Mouse (Mus musculus): ENCODE data around the gene Dnajc22. TPM values are rescaled to one million over a fixed set of nuclear protein-coding genes. Genes with fewer than 3 reads are reported as not detected.

Gene Dnajc22
- 6.5 TPM for polyA plus RNA-seq (2014; fragmentation: Illumina TruSeq; extraction: RNeasy Lipid Tissue Mini Kit (QIAGEN cat#74804); ENCODE audit: low read depth, low replicate concordance)

DNA sequence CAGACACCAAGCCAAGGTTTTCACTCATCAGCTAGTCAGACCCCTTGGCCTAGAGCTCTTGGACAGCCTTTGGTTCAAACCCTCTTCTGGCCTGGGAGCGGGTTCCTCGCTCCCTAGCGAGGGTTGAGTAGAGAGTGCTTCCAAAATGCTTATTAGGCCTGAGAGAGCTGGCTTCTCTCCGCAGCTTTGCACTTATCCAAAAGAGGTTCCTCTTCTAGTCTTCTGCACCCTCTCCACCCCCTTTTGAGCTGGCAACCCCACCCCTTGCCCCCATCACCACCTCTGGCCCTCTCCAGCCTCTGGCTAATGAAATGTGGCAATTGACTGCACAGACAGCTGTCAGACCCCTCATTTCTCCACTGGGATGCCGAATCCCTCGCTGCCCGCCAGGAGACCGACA is at the start of gene Dnajc22:
Gene Dnajc22, plus strand, starts transcription at position 301 of the 400 bp plus-strand sequence.

DNA sequence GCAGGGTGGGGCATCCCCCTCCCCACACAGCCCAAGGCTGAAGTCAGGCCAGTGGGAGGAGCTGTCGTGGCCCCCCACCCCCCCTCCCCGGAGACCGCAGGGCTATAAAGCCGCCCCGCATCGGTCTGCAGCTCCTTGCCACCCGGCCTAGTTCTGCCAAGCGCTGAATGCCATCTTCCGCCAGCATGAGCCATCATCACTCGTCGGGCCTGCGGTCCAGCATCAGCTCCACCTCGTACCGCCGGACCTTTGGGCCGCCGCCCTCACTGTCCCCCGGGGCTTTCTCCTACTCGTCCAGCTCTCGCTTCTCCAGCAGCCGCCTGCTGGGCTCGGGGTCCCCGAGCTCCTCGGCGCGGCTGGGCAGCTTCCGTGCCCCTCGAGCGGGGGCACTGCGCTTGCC is 37.9 kb upstream of the Dnajc22 start, which contains the start of gene Prph:
Gene Prph, plus strand, starts transcription at position 135 of the 400 bp plus-strand sequence.

DNA sequence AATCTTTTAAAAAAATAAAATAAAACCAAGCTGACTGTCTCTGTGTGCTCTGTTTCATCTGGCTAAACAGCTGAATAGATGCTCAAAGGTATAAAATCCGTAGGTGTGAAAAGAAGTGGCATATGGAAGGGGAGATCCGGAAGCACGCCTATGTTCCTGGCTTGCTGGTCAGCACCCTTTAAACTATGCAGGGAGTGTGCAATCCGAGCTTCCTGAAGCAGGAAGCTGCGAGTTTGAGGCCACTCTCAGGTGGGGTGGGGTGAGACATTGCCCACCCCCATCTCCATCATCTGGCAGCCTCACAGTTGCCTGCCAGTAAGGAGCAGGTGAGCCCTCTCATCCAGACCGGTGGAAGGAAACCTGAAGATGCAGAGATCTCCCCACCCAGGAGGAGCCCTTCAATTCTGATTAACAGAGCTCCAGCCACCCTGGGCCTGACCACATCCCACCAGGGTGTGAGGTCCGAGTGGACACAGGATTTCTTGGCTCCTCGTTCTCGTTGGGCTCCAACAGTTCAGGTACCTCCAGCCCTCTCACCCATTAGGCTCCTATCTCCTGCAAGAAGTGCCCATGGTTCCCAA is 18.9 kb upstream of the Dnajc22 start, which contains the start of gene Troap:
Gene Troap, plus strand, starts transcription at position 557 of the 581 bp plus-strand sequence.

DNA sequence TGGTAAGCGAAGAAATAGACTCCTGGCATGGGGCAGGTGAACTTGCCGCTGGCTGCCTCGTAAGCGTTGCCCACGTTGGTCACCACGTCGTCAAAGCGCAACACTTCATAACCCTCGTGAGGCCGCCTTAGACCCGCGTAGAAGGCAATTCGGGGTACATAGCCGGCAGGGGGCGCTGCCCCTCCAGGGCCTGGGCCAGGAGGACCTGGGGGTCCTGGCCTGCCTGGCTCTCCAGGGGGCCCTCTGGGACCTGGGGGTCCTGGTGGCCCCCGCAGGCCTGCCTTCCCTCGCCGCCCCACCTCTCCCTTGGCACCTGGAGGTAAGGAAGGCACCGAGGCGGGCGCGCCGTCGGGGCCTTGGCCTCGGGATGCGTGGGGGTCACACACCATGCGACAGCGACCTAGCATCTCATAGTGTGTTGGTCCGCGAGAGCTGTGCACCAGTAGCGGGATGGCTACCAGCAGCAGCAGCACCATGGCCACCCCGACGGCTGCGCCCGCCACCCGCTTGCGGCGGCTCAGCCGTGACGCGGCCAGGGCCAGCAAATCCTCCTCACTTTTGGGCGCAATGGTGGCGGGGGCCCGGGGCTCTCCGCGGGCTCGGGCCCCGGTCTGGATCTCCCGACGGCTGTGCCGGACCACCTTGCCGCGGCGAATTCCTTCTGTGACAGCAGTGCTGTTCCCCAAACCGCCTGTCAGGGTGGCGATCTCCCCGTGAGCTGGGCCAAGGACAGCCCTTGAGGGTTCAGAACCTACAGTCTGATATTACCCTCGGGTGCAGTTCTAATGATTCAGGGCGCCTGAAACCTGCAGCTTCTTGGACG is 5.5 kb upstream of the Dnajc22 start, which contains the start of gene C1ql4:
Gene C1ql4, minus strand, starts transcription at position 565 of the 823 bp plus-strand sequence.

DNA sequence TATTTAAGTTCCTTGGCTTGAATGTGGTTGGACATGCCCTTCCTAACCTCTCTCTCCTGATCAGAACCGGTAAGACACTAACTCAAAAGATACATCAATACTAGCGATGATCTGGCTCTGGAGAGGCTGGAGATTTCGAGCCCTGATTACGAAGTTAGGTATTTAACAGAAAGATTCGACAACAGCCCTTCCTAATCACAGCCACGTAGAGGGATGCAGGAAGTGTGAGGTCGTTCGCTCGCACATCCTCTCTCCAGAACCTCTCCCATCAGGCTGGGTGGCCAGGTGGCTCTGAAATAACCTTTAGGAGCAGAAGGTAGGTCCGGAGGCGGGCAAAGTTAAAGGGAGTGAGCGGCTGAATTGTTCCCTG is 32.7 kb downstream of the Dnajc22 start, which contains the start of gene Spats2:
Gene Spats2, plus strand, starts transcription at position 206 of the 370 bp plus-strand sequence.

Other genes starting within 250 kb of the Dnajc22 start
- gene Kmt2d, start 222.0 kb upstream of the Dnajc22 start, polyA plus RNA-seq (2014; fragmentation: Illumina TruSeq; extraction: RNeasy Lipid Tissue Mini Kit (QIAGEN cat#74804); ENCODE audit: low read depth, low replicate concordance) = 33.8 TPM
- 4.4 TPM for gene Rhebl1, start 198.6 kb upstream of the Dnajc22 start, polyA plus RNA-seq (2014; fragmentation: Illumina TruSeq; extraction: RNeasy Lipid Tissue Mini Kit (QIAGEN cat#74804); ENCODE audit: low read depth, low replicate concordance)
- gene Dhh, start 194.6 kb upstream of the Dnajc22 start, polyA plus RNA-seq (2014; fragmentation: Illumina TruSeq; extraction: RNeasy Lipid Tissue Mini Kit (QIAGEN cat#74804); ENCODE audit: low read depth, low replicate concordance) = 0.97 TPM
- gene Lmbr1l, start 174.9 kb upstream of the Dnajc22 start, polyA plus RNA-seq (2014; fragmentation: Illumina TruSeq; extraction: RNeasy Lipid Tissue Mini Kit (QIAGEN cat#74804); ENCODE audit: low read depth, low replicate concordance) = 22.8 TPM
- gene Tuba1b, start 158.6 kb upstream of the Dnajc22 start, polyA plus RNA-seq (2014; fragmentation: Illumina TruSeq; extraction: RNeasy Lipid Tissue Mini Kit (QIAGEN cat#74804); ENCODE audit: low read depth, low replicate concordance) = 537 TPM
- gene Gm49450, start 139.6 kb upstream of the Dnajc22 start, polyA plus RNA-seq (2014; fragmentation: Illumina TruSeq; extraction: RNeasy Lipid Tissue Mini Kit (QIAGEN cat#74804); ENCODE audit: low read depth, low replicate concordance) = not detected
- gene Tuba1a, start 139.5 kb upstream of the Dnajc22 start, polyA plus RNA-seq (2014; fragmentation: Illumina TruSeq; extraction: RNeasy Lipid Tissue Mini Kit (QIAGEN cat#74804); ENCODE audit: low read depth, low replicate concordance) = 299 TPM
- gene Tuba1c, start 63.3 kb upstream of the Dnajc22 start, polyA plus RNA-seq (2014; fragmentation: Illumina TruSeq; extraction: RNeasy Lipid Tissue Mini Kit (QIAGEN cat#74804); ENCODE audit: low read depth, low replicate concordance) = 81.1 TPM
- gene Prph, start 38.0 kb upstream of the Dnajc22 start, polyA plus RNA-seq (2014; fragmentation: Illumina TruSeq; extraction: RNeasy Lipid Tissue Mini Kit (QIAGEN cat#74804); ENCODE audit: low read depth, low replicate concordance) = 0.45 TPM
- 1.6 TPM for gene Troap, start 18.6 kb upstream of the Dnajc22 start, polyA plus RNA-seq (2014; fragmentation: Illumina TruSeq; extraction: RNeasy Lipid Tissue Mini Kit (QIAGEN cat#74804); ENCODE audit: low read depth, low replicate concordance)
- 2.6 TPM for gene C1ql4, start 5.4 kb upstream of the Dnajc22 start, polyA plus RNA-seq (2014; fragmentation: Illumina TruSeq; extraction: RNeasy Lipid Tissue Mini Kit (QIAGEN cat#74804); ENCODE audit: low read depth, low replicate concordance)
- gene Spats2, start 32.7 kb downstream of the Dnajc22 start, polyA plus RNA-seq (2014; fragmentation: Illumina TruSeq; extraction: RNeasy Lipid Tissue Mini Kit (QIAGEN cat#74804); ENCODE audit: low read depth, low replicate concordance) = 15.8 TPM
- gene Kcnh3, start 131.7 kb downstream of the Dnajc22 start, polyA plus RNA-seq (2014; fragmentation: Illumina TruSeq; extraction: RNeasy Lipid Tissue Mini Kit (QIAGEN cat#74804); ENCODE audit: low read depth, low replicate concordance) = 35.0 TPM
- 47.2 TPM for gene Mcrs1, start 158.8 kb downstream of the Dnajc22 start, polyA plus RNA-seq (2014; fragmentation: Illumina TruSeq; extraction: RNeasy Lipid Tissue Mini Kit (QIAGEN cat#74804); ENCODE audit: low read depth, low replicate concordance)
- gene Prpf40b, start 201.9 kb downstream of the Dnajc22 start, polyA plus RNA-seq (2014; fragmentation: Illumina TruSeq; extraction: RNeasy Lipid Tissue Mini Kit (QIAGEN cat#74804); ENCODE audit: low read depth, low replicate concordance) = 53.9 TPM
- 1.6 TPM for gene Fam186b, start 202.7 kb downstream of the Dnajc22 start, polyA plus RNA-seq (2014; fragmentation: Illumina TruSeq; extraction: RNeasy Lipid Tissue Mini Kit (QIAGEN cat#74804); ENCODE audit: low read depth, low replicate concordance)

Data from adipose tissue, adult 10 weeks (tissue).